Comparison of ENCODE assay signal across 9 mouse cellular contexts in genomic region chr16:33585083-33585460, GRCm38 (mm10).
DNase-seq lines count a peak whose midpoint lies in the region; ATAC-seq lines count a peak whose summit lies in the region.
"Had no signal": no experiment of that assay in that cellular context is flagged by ENCODE, and none has a peak within 500 bp of the region (broad histone marks: within the 10 kb centered on the region; RNA-seq: fewer than 3 reads in every experiment).

No protein-coding gene starts in this region.

- 8% methylated on average over 4 of the region's 4 CpGs for WGBS in heart, embryonic 11.5 days (ENCODE audit: insufficient replicate concordance)
- WGBS in neural tube, embryonic 11.5 days = 26% methylated on average over 4 of the region's 4 CpGs
- WGBS in limb, embryonic 15.5 days = 25% methylated on average over 4 of the region's 4 CpGs
- WGBS in stomach, embryonic 16.5 days = 20% methylated on average over 4 of the region's 4 CpGs

- no peak overlapping the region for H3K4me2 ChIP-seq in heart, embryonic 11.5 days
- H3K4me2 ChIP-seq in neural tube, embryonic 11.5 days (ENCODE audit: low read depth) = no peak overlapping the region
- no peak overlapping the region for H3K4me2 ChIP-seq in limb, embryonic 15.5 days
- no peak overlapping the region; the same call in 1 of the 2 replicates for H3K4me2 ChIP-seq in stomach, embryonic 16.5 days (ENCODE audit: low read depth, low read length)

- no peaks in the 10 kb centered on the region for H3K27me3 ChIP-seq in heart, embryonic 11.5 days (ENCODE audit: control insufficient read depth, insufficient read depth, low read length)
- H3K27me3 ChIP-seq in neural tube, embryonic 11.5 days (ENCODE audit: control insufficient read depth, insufficient read depth, low read length) = no peaks in the 10 kb centered on the region
- no peaks in the 10 kb centered on the region for H3K27me3 ChIP-seq in limb, embryonic 15.5 days
- H3K27me3 ChIP-seq in stomach, embryonic 16.5 days (ENCODE audit: control insufficient read depth, insufficient read depth, low read length) = no peaks in the 10 kb centered on the region

- no peaks in the 10 kb centered on the region for H3K36me3 ChIP-seq in heart, embryonic 11.5 days (ENCODE audit: control insufficient read depth, insufficient read depth, low read length)
- H3K36me3 ChIP-seq in neural tube, embryonic 11.5 days (ENCODE audit: control insufficient read depth, insufficient read depth, low read length) = no peaks in the 10 kb centered on the region
- H3K36me3 ChIP-seq in limb, embryonic 15.5 days = no peaks in the 10 kb centered on the region
- H3K36me3 ChIP-seq in stomach, embryonic 16.5 days (ENCODE audit: control insufficient read depth, insufficient read depth, low read length) = no peaks in the 10 kb centered on the region

- H3K9ac ChIP-seq in heart, embryonic 11.5 days (ENCODE audit: low read depth, low read length) = no peak overlapping the region; the same call in 1 of the 2 replicates
- H3K9ac ChIP-seq in neural tube, embryonic 11.5 days (ENCODE audit: low read length) = no peak overlapping the region; the same call in 1 of the 2 replicates
- no peak overlapping the region for H3K9ac ChIP-seq in limb, embryonic 15.5 days
- H3K9ac ChIP-seq in stomach, embryonic 16.5 days (ENCODE audit: low read length) = peak overlapping the region; percentile 44; the same call in 1 of the 2 replicates

- no peak for ATAC-seq in heart, embryonic 11.5 days (replicated peaks; ENCODE audit: insufficient number of reproducible peaks, low FRiP score, low TSS enrichment)
- ATAC-seq in neural tube, embryonic 11.5 days (ENCODE audit: insufficient read depth, low FRiP score, low TSS enrichment) = 0 out of 2 replicates have a peak, but pooled peaks have one; percentile 3
- ATAC-seq in limb, embryonic 15.5 days (ENCODE audit: insufficient number of reproducible peaks, low FRiP score, low TSS enrichment, low read depth) = no peak
- ATAC-seq in stomach, embryonic 16.5 days (ENCODE audit: insufficient read depth, low FRiP score) = peak; percentile 4; the same call in 1 of the 2 replicates

- H3K27ac ChIP-seq in heart, embryonic 11.5 days (ENCODE audit: low read depth, low read length) = peak overlapping the region; percentile 84
- peak overlapping the region; percentile 77 for H3K27ac ChIP-seq in neural tube, embryonic 11.5 days (ENCODE audit: low read depth, low read length)
- H3K27ac ChIP-seq in limb, embryonic 15.5 days = peak overlapping the region; percentile 81
- H3K27ac ChIP-seq in stomach, embryonic 16.5 days (ENCODE audit: low read length) = peak overlapping the region; percentile 97

- H3K4me3 ChIP-seq in heart, embryonic 11.5 days (ENCODE audit: low read depth, low read length) = no peak overlapping the region
- no peak overlapping the region for H3K4me3 ChIP-seq in neural tube, embryonic 11.5 days (ENCODE audit: low read depth, low read length)
- no peak overlapping the region for H3K4me3 ChIP-seq in limb, embryonic 15.5 days
- H3K4me3 ChIP-seq in stomach, embryonic 16.5 days (replicated peaks; ENCODE audit: low read length) = no peak overlapping the region

- no peak for DNase-seq in heart, adult 11 months
- DNase-seq in neural tube, embryonic 11.5 days (ENCODE audit: low spot score) = no peak
- no peak for DNase-seq in neural tube, embryonic 10.5 days (ENCODE audit: extremely low spot score, low spot score)
- DNase-seq in gastrocnemius, adult 18-20 months (ENCODE audit: low spot score) = no peak
- no peak for DNase-seq in embryo, embryonic 10.5 days (ENCODE audit: low spot score)
- DNase-seq: adrenal gland, adult 2 months had no signal

- no peaks in the 10 kb centered on the region for H3K9me3 ChIP-seq in heart, embryonic 11.5 days (replicated peaks; ENCODE audit: control insufficient read depth, low read length)
- H3K9me3 ChIP-seq in neural tube, embryonic 11.5 days (ENCODE audit: control insufficient read depth, low read length) = no peaks in the 10 kb centered on the region
- no peaks in the 10 kb centered on the region for H3K9me3 ChIP-seq in limb, embryonic 15.5 days
- H3K9me3 ChIP-seq in stomach, embryonic 16.5 days (replicated peaks; ENCODE audit: control insufficient read depth, low read length) = no peaks in the 10 kb centered on the region

- peaks cover 44% of the 10 kb centered on the region for H3K4me1 ChIP-seq in heart, embryonic 11.5 days (ENCODE audit: control insufficient read depth, insufficient read depth, low read length)
- peaks cover 19% of the 10 kb centered on the region for H3K4me1 ChIP-seq in neural tube, embryonic 11.5 days (ENCODE audit: control insufficient read depth, insufficient read depth, low read length)
- peaks cover 61% of the 10 kb centered on the region for H3K4me1 ChIP-seq in limb, embryonic 15.5 days
- peaks cover 38% of the 10 kb centered on the region for H3K4me1 ChIP-seq in stomach, embryonic 16.5 days (ENCODE audit: control insufficient read depth, insufficient read depth, low read length)

Comparison
In these comparisons a context has a peak if more than half of its experiments do, and no peak if none do; other contexts are left out.
1. ATAC-seq: peak in neural tube, embryonic 11.5 days (single experiment) and stomach, embryonic 16.5 days (single experiment); none in heart, embryonic 11.5 days (single experiment) and limb, embryonic 15.5 days (single experiment).
2. Peak in every context shown above with its lines, with median percentiles within 50 percentile points of each other: H3K27ac ChIP-seq.